Mouse (Mus musculus) right cerebral cortex, postnatal 14 days (tissue): ENCODE results near the gene Atp1a4.

ENCODE experiments used
- DNase-seq: peaks from one replicate; pipeline ENCODE4 v3.0.0; 2022

Gene Atp1a4

GRCm38 (mm10) chr1:172217148-172217547 is 41.1 kb downstream of the Atp1a4 start:
- peak; percentile 86 for DNase-seq

- no peak for DNase-seq
Measured at GRCm38 (mm10) chr1:172214748-172215147, 43.5 kb downstream of the Atp1a4 start.

- no peak for DNase-seq
Measured at GRCm38 (mm10) chr1:172213771-172214170, 44.4 kb downstream of the Atp1a4 start.

GRCm38 (mm10) chr1:172212776-172213175 is 45.4 kb downstream of the Atp1a4 start:
- DNase-seq: no peak

GRCm38 (mm10) chr1:172207111-172207584 is 51.1 kb downstream of the Atp1a4 start:
- DNase-seq: peak; percentile 55

- peak; percentile 82 for DNase-seq
Measured at GRCm38 (mm10) chr1:172206141-172206917, 51.9 kb downstream of the Atp1a4 start, which contains the start of gene Pea15a. TSS of gene Pea15a (minus strand) at chr1:172206804.

GRCm38 (mm10) chr1:172205741-172206087 is 52.5 kb downstream of the Atp1a4 start:
- DNase-seq: no peak

GRCm38 (mm10) chr1:172204814-172205740 is 53.1 kb downstream of the Atp1a4 start:
- no peak for DNase-seq

- no peak for DNase-seq
Measured at GRCm38 (mm10) chr1:172204033-172204813, 54.0 kb downstream of the Atp1a4 start.

- DNase-seq: no peak
Measured at GRCm38 (mm10) chr1:172203566-172203965, 54.6 kb downstream of the Atp1a4 start.

GRCm38 (mm10) chr1:172202894-172203522 is 55.2 kb downstream of the Atp1a4 start:
- no peak for DNase-seq

- no peak for DNase-seq
Measured at GRCm38 (mm10) chr1:172201967-172202880, 56.0 kb downstream of the Atp1a4 start.

- DNase-seq: peak; percentile 87
Measured at GRCm38 (mm10) chr1:172200871-172201447, 57.3 kb downstream of the Atp1a4 start.

- no peak for DNase-seq
Measured at GRCm38 (mm10) chr1:172200161-172200560, 58.1 kb downstream of the Atp1a4 start.

GRCm38 (mm10) chr1:172198996-172199395 is 59.2 kb downstream of the Atp1a4 start:
- no peak for DNase-seq

- no peak for DNase-seq
Measured at GRCm38 (mm10) chr1:172198316-172198715, 59.9 kb downstream of the Atp1a4 start.

GRCm38 (mm10) chr1:172197851-172198250 is 60.4 kb downstream of the Atp1a4 start:
- DNase-seq: no peak

- DNase-seq: no peak
Measured at GRCm38 (mm10) chr1:172197146-172197545, 61.1 kb downstream of the Atp1a4 start.

- DNase-seq: no peak
Measured at GRCm38 (mm10) chr1:172194435-172194834, 63.8 kb downstream of the Atp1a4 start.

- DNase-seq: no peak
Measured at GRCm38 (mm10) chr1:172192217-172192616, 66.0 kb downstream of the Atp1a4 start.

GRCm38 (mm10) chr1:172191578-172191977 is 66.6 kb downstream of the Atp1a4 start:
- DNase-seq: no peak
